Mouse (Mus musculus): ENCODE data around the gene Ubl3. TPM values are rescaled to one million over a fixed set of nuclear protein-coding genes. Genes with fewer than 3 reads are reported as not detected.

The Ubl3 gene
- total RNA-seq, 4 experiments from 2014 or later, result 142 to 218 (median 178) TPM

DNA sequence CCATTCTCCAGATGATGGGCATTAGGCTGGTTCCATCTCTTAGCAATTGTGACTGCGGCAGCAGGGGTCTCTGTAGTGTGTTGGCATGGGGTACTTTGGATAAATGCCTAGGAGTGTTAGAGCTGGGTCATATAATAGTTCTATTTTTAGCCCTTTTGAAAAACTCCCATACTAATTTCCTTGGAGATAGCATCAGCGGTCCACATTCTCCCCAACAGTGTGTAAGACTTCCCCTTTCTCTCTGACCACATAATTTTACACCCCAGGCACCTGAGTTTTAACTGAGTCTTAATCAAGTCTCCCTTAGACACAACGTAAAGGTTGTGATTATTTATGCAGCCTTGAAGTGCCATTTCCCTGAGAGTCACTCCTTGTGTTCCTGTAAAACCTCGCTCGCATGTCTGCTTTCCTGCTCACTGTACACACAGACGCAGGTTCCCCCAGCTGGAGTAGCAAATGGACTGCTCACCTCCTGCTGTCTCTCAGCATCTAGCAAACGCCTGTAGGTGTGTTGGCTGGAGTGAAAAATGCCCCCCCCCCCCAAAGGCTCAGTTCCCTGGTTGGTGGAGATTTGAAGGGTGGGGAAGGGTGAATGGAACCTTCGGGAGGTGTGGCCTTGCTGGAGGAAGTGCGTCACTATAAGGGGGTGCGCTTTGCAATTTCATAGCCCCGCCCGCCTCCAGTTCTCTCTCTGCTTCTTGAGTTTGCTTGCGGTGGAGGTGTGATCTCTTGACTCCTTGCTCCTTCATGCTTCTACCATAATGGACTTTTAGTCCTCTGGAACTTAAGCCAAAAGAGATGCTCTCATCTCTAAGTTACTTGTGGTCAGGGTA lies 63.5 kb downstream of the Ubl3 start:
- DNase-seq (ENCODE audit: low spot score in 2 of 2), result no peak

GRCm38 (mm10) chr5:148486202-148486601 lies 66.4 kb downstream of the Ubl3 start:
- DNase-seq (ENCODE audit: low spot score in 2 of 2), result no peak

GRCm38 (mm10) chr5:148481745-148482144 lies 70.8 kb downstream of the Ubl3 start:
- DNase-seq (ENCODE audit: low spot score in 2 of 2), result no peak

DNA sequence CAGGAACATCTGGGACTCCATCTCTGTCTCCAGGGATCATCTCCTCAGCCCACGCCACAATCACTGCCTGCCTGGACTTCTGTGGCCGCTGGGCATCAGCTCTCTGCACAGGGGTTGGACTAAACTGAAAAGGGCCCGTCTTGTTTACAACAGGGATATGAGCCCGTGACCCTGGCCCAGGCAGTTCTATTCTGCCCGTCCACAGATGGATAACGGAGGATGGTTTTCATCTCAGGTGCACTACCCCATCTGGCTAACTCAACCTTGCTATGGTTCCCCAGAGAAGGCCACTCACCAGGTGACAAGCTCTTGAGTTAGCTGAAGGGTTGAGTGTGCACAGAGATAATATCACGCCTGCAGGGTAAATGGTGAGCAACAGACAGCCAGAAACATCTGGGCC lies 78.2 kb downstream of the Ubl3 start:
- DNase-seq (ENCODE audit: low spot score in 2 of 2), result no peak

GRCm38 (mm10) chr5:148468626-148469441 lies 83.8 kb downstream of the Ubl3 start:
- no peak for DNase-seq (ENCODE audit: low spot score in 2 of 2)

GRCm38 (mm10) chr5:148466933-148467607 lies 85.5 kb downstream of the Ubl3 start:
- no peak for DNase-seq (ENCODE audit: low spot score in 2 of 2)

GRCm38 (mm10) chr5:148466116-148466515 lies 86.5 kb downstream of the Ubl3 start:
- DNase-seq (ENCODE audit: low spot score in 2 of 2), result no peak

- DNase-seq (ENCODE audit: low spot score in 2 of 2), result no peak
Measured at GRCm38 (mm10) chr5:148465091-148465490, 87.5 kb downstream of the Ubl3 start.

DNA sequence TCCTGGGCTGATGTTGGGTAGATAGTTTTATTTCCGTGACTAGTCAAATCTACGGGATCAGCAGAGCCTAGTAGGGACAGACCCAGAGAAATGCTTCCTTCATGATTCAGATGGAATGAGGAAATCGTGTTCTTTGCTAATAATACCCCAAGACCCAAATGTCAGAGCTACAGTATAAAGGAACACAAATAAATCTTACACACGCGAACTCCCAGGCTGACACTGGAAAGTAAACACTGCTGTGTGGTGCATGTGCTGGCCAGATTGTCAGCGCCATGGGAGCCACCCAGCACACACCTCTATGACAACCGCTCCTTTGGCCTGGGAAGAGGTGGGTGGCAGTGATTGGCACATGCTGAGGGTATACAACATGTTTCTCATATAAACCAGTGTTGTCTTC lies 88.1 kb downstream of the Ubl3 start:
- no peak for DNase-seq (ENCODE audit: low spot score in 2 of 2)

GRCm38 (mm10) chr5:148463783-148464294 lies 88.8 kb downstream of the Ubl3 start:
- DNase-seq (ENCODE audit: low spot score in 2 of 2), result no peak

Other genes starting within 250 kb of the Ubl3 start
- 1 to 10 TPM; 1.5 to 3.5 (median 1.9) TPM for gene Slc7a1, start 152.9 kb downstream of the Ubl3 start, total RNA-seq (2022)